Mouse (Mus musculus): ENCODE measurements at regions not wholly inside any gene's neighbourhood (a gene's known extent, or its start where the extent isn't known, plus 50 kb on each side); places are given as distances from the start of the nearest gene placed in this dataset.

DNA sequence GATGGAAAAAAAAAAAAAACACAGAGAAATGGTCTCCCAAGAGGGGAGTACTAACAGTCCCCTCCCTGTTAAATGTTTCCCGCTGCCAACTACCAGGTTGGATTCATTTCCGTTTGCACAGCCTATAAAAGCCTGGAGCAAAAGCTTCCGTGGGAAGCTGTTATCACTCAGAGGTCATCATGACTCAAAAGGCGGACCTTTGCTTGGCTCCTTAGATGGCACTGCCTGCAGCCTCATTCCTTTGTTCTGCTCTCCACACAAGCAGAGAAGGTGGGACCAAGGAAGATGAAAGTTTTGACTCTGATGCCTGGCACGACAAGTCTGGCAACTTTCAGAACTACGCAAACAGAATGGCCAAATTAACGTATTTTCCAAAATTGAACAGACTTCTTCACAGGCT, 85.5 kb upstream of the Frmd6 start:
- no peak for TF ChIP-seq CTCF (IDR thresholded peaks at IDR 0.05; ENCODE audit: insufficient read depth, low read length)
- no peak for TF ChIP-seq POLR2A (IDR thresholded peaks at IDR 0.05; ENCODE audit: borderline replicate concordance, extremely low read depth, low read depth, low read length)
